8 mouse cellular contexts compared by ENCODE assay signal in the genomic region with DNA sequence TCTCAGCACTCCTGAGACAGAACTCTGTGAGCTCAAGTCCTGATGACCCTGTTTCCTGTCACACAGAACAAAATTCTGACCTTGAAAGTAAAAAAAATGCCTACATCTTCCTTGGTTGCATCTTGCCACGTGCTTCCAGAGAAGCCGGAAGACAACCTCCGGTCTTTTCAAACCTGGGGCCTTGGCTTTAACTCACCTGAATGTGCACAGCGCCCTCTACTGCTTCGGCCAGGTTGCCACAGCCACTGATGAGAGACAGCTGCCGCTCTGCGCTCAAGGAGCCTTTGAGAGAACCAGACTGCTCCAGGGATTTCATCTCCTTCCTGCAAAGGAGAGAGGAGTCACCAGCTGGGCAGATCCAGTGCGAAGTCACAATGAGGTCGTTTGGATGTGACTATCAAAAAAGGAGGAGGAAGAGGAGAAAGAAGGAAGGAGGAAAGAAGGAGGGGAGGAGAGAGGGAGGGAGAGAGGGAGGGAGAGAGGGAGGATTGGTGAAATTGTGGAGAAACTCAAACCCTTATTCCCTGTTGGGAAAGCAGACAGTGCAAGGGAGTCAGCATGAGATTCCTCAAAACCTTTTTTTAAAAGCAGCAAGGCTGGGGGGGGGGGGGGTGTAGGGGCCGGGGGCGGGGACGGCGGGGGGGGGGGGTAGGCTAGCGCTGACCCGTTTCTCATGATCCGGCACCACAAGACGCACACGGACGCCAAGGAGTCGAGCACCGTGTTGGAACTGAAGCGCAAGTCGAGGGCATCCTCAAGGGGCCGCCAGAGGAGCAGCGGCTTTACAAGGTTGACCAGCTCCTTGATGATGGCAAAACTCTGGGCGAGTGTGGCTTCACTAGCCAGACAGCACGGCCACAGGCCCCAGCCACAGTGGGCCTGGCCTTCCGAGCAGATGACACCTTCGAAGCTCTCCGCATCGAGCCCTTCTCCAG. TPM values are rescaled to one million over a fixed set of nuclear protein-coding genes. Genes with fewer than 3 reads are reported as not detected.
A peak's percentile ranks its signal among the peaks of the same experiment; 100 is the strongest.
DNase-seq lines count a peak whose midpoint lies in the region; ATAC-seq and TF ChIP-seq lines count a peak whose summit lies in the region.

No protein-coding gene starts in this region.

- H3K9ac ChIP-seq in heart, embryonic 15.5 days: no peak overlapping the region
- no peak overlapping the region for H3K9ac ChIP-seq in liver, embryonic 11.5 days (ENCODE audit: low read depth, low read length)
- no peak overlapping the region for H3K9ac ChIP-seq in neural tube, embryonic 14.5 days (replicated peaks; ENCODE audit: low read depth, low read length)

- WGBS in heart, embryonic 15.5 days: 18% methylated on average over 29 of the region's 31 CpGs
- WGBS in liver, embryonic 11.5 days: 11% methylated on average over 27 of the region's 31 CpGs
- WGBS in neural tube, embryonic 14.5 days: 12% methylated on average over 30 of the region's 31 CpGs

- peak; percentile 63 for ATAC-seq in CD4-positive, CD25-positive, alpha-beta regulatory T cell, adult 4 months
- ATAC-seq in heart, embryonic 15.5 days (replicated peaks; ENCODE audit: insufficient number of reproducible peaks, insufficient read depth, low FRiP score, low read depth): no peak
- no peak for ATAC-seq in liver, embryonic 11.5 days (replicated peaks; ENCODE audit: low FRiP score)
- ATAC-seq in neural tube, embryonic 14.5 days (ENCODE audit: low read depth): peak; percentile 87; the same call in 1 of the 2 replicates

- no peaks in the 10 kb centered on the region for H3K36me3 ChIP-seq in heart, embryonic 15.5 days
- no peaks in the 10 kb centered on the region for H3K36me3 ChIP-seq in liver, embryonic 11.5 days (ENCODE audit: control insufficient read depth, insufficient read depth, low read length)
- H3K36me3 ChIP-seq in neural tube, embryonic 14.5 days (ENCODE audit: control insufficient read depth, insufficient read depth, low read length): no peaks in the 10 kb centered on the region

- H3K4me3 ChIP-seq in heart, embryonic 15.5 days: no peak overlapping the region
- no peak overlapping the region for H3K4me3 ChIP-seq in liver, embryonic 11.5 days (ENCODE audit: low read depth, low read length)
- H3K4me3 ChIP-seq in neural tube, embryonic 14.5 days (ENCODE audit: low read depth, low read length): no peak overlapping the region

- H3K9me3 ChIP-seq in heart, embryonic 15.5 days (replicated peaks): no peaks in the 10 kb centered on the region
- H3K9me3 ChIP-seq in liver, embryonic 11.5 days (ENCODE audit: control insufficient read depth, low read length): no peaks in the 10 kb centered on the region
- H3K9me3 ChIP-seq in neural tube, embryonic 14.5 days (ENCODE audit: control insufficient read depth, low read length): no peaks in the 10 kb centered on the region

- TF ChIP-seq POLR2A in brain, embryonic 14.5 days (IDR thresholded peaks at IDR 0.05; ENCODE audit: borderline replicate concordance, extremely low read depth, insufficient read depth, insufficient read length, poor library complexity, severe bottlenecking): no peak

- H3K4me1 ChIP-seq in heart, embryonic 15.5 days (replicated peaks): no peaks in the 10 kb centered on the region
- H3K4me1 ChIP-seq in liver, embryonic 11.5 days (replicated peaks; ENCODE audit: control insufficient read depth, insufficient read depth, low read length): no peaks in the 10 kb centered on the region
- no peaks in the 10 kb centered on the region for H3K4me1 ChIP-seq in neural tube, embryonic 14.5 days (ENCODE audit: control insufficient read depth, insufficient read depth, low read length)

- DNase-seq in brain, embryonic 14.5 days (ENCODE audit: low read depth): peak; percentile 88
- peak; percentile 23 for DNase-seq in fibroblast of lung, adult 2 months (ENCODE audit: low read depth)
- peak; percentile 82 for DNase-seq in kidney, postnatal 14 days
- DNase-seq in liver, embryonic 11.5 days (ENCODE audit: low spot score): peak; percentile 66
- DNase-seq in testis, postnatal 14 days (ENCODE audit: low spot score): peak; percentile 85

- peak overlapping the region; percentile 29 for H3K4me2 ChIP-seq in heart, embryonic 15.5 days
- H3K4me2 ChIP-seq in liver, embryonic 11.5 days: peak overlapping the region; percentile 12
- peak overlapping the region; percentile 45 for H3K4me2 ChIP-seq in neural tube, embryonic 14.5 days (ENCODE audit: low read depth, low read length)

- H3K27me3 ChIP-seq in heart, embryonic 15.5 days: no peaks in the 10 kb centered on the region; the same call in 1 of the 2 replicates
- H3K27me3 ChIP-seq in liver, embryonic 11.5 days (replicated peaks; ENCODE audit: control insufficient read depth, insufficient read depth, low read length): no peaks in the 10 kb centered on the region
- H3K27me3 ChIP-seq in neural tube, embryonic 14.5 days (ENCODE audit: control insufficient read depth, insufficient read depth, low read length): no peaks in the 10 kb centered on the region

- peak; percentile 90 for TF ChIP-seq CTCF in brain, embryonic 14.5 days (IDR thresholded peaks at IDR 0.05; ENCODE audit: borderline replicate concordance, extremely low read depth, insufficient read depth, insufficient read length)

- no peak overlapping the region for H3K27ac ChIP-seq in heart, embryonic 15.5 days
- H3K27ac ChIP-seq in liver, embryonic 11.5 days (ENCODE audit: low read depth, low read length): no peak overlapping the region
- no peak overlapping the region for H3K27ac ChIP-seq in neural tube, embryonic 14.5 days (ENCODE audit: low read depth, low read length)

RNA-seq across cellular contexts. Expression of a gene that starts 35.3 kb away (rescaled TPM):
- polyA plus RNA-seq in CD4-positive, CD25-positive, alpha-beta regulatory T cell, adult 4 months (2017; shearing (Covaris generic)): 10 to 100 TPM; 19.0 to 33.0 TPM
- 11.2 and 11.7 TPM in 2 replicates for polyA plus RNA-seq in brain, embryonic 14.5 days (2012; rRNA removed)
- 10.8 and 20.0 TPM in 2 replicates for polyA plus RNA-seq in heart, embryonic 15.5 days (2015; fragmentation: Nextera tagmentation; extraction: Ambion mirVana)
- polyA plus RNA-seq in liver, embryonic 11.5 days (2014; fragmentation: Nextera tagmentation; extraction: Ambion mirVana): 11.0 and 11.8 TPM in 2 replicates
- 9.2 and 9.7 TPM in 2 replicates for polyA plus RNA-seq in neural tube, embryonic 14.5 days (2014; fragmentation: Nextera tagmentation; extraction: Ambion mirVana)

Comparison
In these comparisons a context has a peak if more than half of its experiments do, and no peak if none do; other contexts are left out.
1. ATAC-seq: peak in CD4-positive, CD25-positive, alpha-beta regulatory T cell, adult 4 months (single experiment) and neural tube, embryonic 14.5 days (single experiment); none in heart, embryonic 15.5 days (single experiment) and liver, embryonic 11.5 days (single experiment).
2. DNase-seq: peak in every context shown above with its lines; median percentile 88 in brain, embryonic 14.5 days; 85 in testis, postnatal 14 days; 82 in kidney, postnatal 14 days; 66 in liver, embryonic 11.5 days; 23 in fibroblast of lung, adult 2 months.
3. Peak in every context shown above with its lines, with median percentiles within 50 percentile points of each other: H3K4me2 ChIP-seq.